Mouse (Mus musculus) ovary, adult 18-20 months (tissue): ENCODE results near the gene Maml2.

Experiments used
- DNase-seq: peaks from one replicate; pipeline ENCODE4 v3.0.0; 2022; ENCODE audit warnings: low spot score, mixed read lengths

Maml2 gene

DNA sequence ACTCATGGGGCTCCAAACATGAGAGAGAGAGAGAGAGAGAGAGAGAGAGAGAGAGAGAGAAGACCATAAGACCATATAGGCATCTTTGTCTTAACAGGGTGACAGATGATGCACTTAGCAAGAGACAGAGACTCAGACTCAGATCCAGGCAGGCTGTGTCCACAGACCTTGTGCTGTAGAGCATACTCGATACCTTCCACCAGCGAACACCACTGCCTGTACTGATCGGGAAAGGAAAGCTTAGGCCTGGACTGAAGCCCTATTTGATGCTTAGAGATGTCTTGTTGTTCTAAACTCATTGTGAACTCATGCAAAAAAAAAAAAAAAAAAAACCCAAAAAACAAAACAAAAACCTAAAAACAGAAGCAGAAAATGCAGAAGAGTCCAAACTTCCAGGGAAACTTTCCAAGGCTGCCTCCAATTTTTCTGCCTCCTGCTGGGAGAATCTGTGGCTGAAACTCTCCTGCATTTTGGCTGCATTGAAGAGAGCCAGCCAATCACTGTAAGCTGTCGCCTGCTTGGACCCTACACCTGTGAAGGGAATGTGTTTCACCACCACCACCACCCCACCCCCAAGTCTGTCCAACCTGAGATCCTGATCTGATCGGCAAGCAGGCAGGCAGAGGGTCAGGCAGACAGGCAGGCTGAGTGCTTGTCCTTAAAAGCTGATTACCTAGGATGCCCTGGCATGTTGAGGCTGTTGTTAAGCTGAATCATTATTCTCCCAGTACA is 268.6 kb downstream of the Maml2 start:
- DNase-seq: no peak

DNA sequence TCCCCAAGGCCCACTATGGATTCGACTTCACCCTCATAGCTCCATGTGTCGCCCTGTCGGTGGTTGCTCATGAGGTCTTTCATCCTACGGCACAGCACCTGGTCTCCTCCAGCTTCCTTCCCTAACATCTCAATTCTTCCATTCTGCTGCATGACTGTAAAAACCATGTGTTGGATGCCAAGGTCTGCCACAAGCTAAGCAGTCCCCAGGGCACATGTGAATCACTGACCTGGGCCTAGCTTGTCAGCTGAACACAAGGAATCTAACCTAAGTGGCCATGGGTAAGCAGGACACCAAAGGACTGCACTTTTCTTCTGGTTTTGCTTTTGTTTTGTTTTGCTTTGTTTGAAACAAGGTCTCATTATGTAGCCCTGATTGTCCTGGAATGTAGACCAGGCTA is 271.3 kb downstream of the Maml2 start:
- DNase-seq: no peak

DNA sequence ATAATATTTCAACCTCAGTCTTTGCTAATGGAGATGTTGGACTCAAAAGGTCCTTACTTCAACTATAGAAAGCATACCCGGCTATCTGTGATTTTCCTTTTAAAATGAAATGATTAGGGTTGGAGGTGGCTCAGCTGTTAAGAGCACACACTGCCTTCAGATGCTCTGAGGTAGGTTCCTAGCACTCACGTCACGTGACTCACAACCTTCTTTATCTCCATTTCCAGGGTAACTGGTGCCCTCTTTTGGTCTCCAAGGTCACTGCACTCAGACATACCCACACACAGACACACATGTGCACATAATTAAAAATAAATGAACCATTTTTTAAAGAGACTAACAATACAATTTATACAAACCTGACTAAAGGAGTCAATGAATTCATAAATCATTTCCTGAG is 275.1 kb downstream of the Maml2 start:
- no peak for DNase-seq

DNA sequence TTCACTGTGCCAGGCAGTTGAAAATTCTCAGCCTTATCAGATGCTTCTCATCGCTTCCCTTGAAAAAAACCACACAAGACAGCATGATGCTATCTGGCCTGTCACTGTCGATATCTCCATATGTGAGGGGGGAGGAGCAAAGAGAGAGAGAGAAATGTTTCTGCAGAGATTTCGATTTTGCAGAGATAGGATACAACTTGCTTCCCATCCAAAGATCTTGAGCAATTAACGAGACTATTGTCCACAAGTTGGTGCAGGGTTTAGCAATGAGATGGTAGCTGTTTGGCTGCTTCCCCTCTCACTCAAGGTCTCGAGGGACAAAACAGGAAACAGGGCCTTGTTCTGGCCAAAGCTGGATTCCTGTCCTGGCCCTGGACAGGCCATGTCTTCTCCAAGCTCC is 276.3 kb downstream of the Maml2 start:
- DNase-seq: no peak

DNA sequence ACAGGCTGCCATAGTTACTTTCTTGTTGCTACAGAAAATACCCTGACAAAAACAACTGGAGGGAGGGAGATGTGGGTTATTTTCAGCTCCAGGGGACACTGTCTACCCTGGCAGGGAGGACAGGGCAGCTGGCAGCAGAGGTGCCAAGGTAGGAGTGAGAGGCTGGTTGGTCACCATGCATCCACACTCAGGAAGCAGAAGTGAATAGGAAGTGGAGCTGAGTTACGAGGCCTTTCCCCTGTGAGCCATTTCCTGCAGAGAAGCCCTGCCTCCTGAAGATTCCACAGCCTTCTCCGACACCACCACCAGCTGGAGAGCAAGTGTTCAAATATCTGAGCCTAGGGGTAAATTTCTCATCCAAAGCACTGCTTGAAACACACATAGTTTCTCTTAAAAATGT is 277.2 kb downstream of the Maml2 start:
- no peak for DNase-seq

DNA sequence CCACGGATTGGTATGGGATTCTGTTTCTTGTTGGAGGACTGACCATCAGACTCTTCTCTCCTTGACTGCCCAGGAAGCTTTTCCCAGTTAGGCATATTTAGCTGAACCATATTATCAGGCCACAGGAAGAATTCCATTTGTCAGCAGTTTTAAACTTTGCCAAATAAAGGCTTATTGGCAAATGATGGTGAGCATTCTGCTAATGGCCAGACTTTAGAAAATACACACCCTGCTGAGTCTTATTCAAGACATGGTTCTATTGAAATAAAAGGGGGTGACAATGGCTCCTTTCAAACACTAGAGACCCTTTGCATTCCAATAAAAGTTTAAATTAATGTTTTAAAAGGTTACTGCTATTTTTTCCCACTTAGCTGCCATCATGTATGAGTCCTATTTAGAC is 279.4 kb downstream of the Maml2 start:
- DNase-seq: no peak

DNA sequence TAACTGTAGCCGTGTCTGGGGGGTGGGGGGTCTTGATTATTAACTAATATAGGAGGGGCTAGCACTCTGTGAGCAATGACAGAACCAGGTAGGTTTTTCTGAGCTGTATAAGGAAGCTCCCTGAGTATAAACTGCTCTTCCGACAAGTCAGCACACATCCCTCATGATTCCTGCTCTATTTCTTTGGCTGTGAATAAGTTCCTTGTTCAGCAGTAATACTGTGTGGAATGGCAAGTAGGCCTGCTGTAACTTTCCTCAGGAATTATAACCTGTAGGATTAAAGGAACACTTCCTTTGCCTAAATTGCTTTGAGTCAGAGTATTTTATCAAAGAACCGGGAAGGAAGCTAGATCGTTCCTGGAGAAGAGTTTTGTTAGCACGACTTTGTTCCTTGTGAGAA is 283.4 kb downstream of the Maml2 start:
- DNase-seq: no peak

DNA sequence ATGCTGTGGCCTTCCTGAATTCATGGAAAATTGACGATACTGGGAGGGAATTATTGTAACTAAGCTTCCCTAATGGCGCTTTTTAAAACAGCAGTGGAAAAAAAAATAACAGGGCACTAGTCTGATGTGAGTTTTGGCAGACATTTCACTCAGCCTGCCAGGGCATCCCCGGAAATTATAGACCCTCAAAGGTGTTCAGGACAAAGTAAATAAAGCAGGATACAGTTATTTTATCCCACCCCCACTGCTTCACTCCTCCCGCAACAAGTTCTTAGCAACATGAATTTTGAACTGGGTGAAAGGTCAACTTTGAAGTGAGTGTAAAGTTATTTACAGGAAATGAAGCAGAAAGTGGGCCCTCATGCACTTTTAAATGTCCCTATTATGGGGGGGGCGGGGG is 286.2 kb downstream of the Maml2 start:
- DNase-seq: no peak

DNA sequence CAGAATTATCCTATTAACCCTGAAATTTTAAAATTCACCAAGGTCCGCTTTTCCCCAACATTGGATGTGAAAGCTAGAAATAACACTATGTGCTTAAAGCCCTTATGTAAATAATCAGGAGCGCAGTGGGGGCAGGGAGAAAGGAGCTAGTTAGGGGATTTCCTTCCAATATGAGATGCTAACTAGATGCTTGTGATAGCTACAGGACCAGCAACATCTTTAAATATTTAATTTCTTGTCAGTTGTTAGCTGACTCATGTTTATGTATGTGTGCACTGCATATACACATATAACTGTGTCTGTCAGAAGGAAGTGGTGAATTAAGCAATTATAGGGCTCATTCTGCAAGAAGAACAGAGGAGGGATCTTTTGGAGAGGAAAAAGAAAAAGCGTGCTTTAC is 286.7 kb downstream of the Maml2 start:
- DNase-seq: no peak

DNA sequence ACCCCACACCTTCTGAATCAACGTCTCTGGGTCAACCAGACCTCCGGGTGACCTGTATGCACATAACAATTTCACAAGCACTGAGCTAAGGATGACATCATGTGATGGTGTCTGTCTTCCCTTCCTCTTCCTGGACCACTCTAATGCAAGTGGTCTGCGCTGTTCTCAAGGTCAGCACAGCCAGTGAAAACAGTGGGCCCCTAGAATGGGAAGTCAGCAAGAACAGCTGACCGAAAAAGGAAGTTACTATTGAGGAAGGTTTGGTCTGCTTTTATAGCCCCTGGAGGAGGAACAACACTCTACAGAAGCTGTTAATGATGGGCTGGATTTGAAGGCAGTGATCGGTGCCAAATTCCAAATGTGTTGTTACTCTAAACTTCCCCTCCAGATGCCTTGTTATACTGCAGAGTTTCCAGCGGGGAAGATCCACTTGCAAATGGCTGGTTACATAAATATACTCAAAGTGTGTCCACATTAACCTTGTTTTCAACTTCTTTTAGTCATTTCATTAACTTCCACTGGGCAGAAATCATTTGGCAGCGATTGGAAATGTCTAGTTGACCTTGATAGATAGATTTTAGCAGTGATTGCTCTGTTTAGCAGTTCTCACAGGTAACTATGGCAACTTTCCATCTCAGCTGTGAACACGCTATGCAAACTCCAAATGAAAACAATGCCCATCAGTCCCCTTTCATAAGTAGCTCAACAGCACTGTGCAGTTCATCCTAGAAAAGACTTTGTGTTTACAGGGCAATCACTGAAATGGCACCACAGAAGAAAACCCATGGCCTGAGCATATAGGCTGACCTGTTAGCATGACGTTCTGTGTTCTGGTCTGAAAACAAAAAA is 289.6 kb downstream of the Maml2 start:
- DNase-seq: no peak

DNA sequence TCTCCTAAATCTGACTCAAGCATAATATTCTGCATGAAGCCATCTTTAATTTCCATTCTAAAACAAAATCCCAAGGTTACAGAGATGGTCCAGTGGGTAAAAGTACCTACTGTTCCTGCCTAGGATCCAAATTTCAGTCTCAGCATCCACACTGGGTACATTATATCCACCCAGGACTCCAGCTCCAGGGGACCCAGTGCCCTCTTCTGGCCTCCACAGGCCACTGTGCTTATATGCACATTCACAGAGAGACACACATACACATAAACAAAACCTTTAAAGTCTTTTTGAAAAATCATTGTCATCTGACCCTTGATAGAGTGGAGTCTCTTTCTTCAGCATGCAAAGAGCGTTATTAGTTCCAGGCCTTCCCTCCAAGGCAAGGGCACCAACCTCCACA is 291.0 kb downstream of the Maml2 start:
- DNase-seq: no peak

DNA sequence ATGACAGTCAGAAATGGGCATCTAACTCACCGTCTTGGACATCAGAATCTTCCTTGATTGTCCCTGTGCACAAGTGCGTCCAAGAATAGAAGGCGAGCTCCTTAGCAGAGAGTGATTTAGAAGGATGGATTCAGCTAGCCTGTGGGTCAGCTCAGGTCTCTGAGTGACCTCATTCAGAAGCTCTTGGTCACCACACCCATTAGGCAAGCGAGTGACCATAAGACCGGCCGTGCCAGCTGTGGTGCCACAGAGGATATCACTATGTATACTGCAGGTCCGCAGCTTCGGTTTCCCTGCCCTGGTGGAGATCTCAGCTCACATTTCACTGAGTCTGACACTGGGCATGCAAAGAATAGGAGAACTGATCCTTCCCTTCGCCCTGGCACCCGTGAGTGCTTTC is 294.9 kb downstream of the Maml2 start:
- no peak for DNase-seq

DNA sequence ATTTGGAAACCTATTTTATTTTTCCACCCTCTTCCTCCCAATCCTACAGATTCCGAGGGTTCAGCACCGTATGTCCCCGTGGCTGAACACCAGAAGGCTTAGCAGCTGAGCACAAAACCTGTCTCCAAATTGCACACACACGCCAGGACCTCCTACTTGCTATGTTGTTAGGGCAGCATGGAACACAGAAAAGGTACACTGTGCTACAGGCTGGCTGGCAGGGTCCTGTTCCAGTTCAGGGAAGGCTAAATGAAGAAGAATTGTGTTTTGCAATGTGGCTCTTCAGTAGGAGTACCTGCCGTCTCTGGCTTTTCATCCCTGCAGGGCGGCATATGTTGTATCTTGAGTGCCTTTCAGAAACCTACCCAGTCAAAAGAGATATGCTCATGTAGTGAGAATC is 300.0 kb downstream of the Maml2 start:
- no peak for DNase-seq

DNA sequence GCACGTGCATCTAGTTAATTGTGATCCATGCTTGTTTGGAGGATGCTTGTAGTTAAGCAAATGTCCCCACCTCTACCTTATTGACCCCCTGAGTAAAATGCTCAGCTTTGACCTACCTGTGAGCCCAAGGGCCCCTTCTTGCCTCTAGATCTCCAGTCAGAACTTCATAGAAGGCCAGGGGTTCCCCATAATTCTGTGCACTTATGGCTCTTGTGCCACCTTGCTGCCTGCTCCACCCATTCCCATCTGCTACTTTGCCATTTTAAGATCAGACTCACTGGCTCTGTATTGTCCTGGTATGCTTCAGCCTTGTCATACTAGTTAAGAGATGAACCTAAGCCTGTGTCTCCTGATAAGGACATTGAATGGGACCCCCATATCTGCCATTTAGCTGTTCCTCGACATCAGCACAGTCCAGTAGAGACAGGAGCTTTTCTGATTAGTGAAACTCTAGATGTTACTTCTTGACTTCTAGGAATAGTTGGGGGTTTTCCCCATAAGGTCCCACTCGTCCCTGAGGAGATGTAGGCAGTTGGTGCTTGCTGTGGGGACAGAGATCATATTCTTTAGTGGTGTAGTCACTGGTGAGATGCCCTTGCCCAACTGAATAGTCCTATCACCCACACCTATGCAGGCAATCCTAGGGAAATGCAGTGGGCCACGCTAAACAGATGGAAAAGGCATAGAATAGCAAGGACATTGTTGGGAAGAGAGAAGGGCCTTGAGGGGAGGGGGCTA is 301.0 kb downstream of the Maml2 start:
- DNase-seq: no peak

DNA sequence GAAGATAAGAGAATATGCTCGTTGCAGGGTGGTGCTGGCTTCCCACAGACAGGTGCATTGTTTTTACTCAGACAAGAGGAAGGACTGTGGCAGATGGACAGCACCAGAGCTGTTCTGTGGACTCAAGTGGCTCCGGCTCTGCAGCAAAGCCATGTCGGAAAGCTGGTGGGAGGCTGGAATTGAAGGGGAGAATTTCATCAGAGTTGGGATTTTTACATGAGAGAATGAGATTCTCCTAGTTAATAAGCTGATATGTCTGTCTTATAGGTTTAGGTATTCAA is 301.5 kb downstream of the Maml2 start:
- DNase-seq: no peak

DNA sequence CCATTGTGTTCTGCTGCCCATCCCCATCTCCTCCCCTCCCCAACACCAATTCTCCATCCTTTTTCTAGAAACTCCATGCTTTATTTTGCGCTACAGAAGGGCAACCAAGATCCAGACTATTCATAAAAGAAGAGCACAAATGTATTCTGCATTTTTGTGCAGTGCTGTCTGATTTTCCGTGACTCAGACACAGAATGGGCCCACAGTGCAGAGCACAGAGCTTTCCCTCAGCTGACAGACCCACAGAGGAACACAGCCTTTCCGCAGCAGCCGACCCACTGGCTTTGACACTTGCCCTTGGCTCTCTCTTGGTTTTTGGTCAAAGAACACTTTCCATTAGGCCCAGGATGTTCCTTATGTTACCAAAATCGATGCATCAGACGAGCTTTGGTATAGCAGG is 302.0 kb downstream of the Maml2 start:
- no peak for DNase-seq

DNA sequence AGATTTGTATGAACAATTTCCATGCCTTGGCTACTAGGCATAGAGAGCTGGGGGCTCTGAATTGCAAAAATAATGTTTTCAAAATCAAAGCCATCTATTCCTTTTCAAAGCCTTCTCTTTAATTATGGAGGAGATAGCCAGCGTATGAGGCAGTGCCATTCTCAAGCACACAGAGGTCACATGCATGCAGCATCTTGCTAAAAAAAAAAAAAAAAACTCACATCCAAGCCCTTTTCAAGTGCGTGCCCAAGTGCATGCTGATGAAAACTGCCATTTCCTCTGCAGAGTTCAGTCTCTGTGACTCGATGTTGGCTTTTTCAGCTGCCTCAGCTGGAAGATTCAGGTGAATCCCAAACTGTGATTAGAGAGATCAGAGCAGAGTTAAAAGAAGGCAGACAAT is 304.0 kb downstream of the Maml2 start:
- no peak for DNase-seq

DNA sequence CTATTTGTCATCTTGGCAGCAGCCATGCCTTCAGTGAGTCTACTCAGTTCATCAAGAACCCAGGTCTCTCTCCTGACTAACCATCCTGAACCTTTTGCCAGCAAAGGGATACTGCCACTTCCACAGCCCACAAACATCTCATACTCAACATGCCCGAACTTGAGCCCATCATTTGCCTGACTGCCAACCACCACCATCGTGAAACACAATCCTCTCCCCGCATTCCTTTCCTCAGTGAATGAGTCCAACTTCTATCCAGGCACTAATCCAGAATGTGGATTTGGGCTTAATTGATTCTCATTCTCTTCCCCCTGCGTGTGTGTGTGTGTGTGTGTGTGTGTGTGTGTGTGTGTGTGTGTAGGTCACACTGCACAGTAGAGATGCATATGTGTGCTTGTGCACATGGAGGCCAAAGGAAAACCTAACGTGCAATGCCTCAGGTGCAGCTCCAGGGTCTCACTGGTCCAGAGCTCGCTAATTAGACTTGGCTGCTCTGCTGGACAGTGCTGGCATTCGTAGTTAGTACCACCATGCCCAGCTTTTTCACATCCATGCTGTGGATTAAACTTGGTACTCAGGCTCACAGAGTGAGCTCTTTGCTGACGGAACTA is 305.9 kb downstream of the Maml2 start:
- DNase-seq: no peak

DNA sequence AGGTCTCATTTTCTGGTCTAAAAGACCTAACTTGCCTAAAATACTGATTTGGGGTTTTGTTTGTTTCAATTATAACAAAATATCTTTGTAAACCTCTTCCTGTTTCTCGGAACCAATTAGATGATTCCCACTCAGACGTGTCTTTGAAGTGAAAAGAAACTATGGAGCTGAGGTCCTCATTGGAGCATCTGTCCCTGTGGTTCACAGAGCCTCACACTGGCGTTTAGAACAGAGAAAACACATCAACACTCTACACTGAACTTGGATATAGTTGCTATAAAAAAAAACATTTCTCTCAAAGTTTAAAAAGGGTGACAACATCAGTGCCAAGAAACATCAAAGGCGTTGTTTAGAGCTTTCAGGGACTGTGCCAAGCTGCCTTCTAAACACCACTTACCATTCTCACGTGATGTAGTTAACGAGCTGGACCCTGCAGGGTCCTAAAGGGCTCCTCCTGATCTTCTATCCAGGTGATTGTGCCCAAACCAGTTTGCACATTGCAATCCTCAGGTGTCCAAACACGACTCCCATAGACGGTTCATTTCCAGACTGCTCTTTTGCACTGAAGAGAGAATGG is 309.9 kb downstream of the Maml2 start:
- no peak for DNase-seq

DNA sequence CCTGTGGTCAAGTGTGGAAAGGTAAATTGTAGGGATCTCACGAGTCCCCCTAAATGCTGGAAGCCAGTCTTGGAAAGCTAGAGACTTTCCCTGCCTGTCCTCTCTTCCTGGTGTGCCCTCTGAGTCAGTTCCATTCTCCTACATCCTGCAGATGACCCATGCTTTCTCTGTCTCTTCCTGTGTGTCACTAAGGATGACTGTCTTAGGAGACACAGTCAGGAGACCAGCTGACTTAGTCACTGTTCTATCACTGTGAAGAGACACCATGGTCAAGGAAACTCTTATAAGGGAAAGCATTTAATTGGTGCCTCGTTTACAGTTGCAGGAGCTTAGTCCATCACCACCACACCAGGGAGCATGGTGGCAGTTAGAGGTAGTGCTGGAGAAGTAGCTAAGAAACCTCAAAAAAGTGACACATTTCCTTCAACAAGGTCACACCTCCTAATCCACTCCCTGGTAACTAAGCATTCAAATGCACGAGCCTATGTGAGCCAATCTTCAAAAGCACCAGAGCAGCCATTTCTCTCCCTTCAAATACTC is 310.8 kb downstream of the Maml2 start:
- no peak for DNase-seq

DNA sequence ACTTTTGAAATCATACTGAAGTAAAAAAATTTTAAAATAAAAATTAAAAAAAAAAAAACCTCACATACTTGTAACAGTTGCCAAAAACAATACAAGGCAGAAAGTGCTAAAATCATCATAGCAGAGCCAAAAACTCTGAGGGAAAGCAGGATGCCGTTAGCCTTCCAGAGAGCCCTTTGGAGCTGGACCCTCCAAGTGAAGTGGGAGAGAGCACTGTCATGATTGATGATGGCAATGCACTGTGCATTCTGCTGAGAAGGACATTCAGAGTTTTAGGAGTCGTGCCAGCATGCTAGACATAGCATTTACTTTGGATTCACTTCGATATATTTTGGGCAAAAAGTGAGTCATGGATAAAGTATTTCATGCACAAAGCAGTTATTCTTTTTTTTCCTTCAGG is 313.8 kb downstream of the Maml2 start:
- DNase-seq: no peak

DNA sequence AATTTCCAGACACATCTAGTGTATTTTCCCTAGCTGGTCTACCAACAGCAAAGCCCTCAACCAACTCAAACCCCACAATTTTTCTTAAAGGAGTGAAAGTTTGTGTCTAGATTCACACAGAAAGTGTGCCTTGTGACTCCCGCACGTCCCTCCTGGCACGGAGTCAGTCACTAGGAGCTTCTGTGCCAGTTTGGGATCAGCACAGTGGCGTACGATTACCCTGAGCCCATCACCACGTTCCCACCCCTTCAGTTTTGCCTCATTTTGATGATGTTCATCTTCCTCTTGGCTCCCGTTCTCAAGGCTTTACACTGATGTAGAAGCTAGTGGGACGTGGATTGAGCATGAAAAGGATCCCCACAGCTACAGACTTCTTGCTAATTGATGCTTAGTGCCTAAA is 314.6 kb downstream of the Maml2 start:
- no peak for DNase-seq
